Mouse (Mus musculus) monocyte, adult 59 days (primary cell): Measurements from ENCODE around the gene Ms4a10. TPM values are rescaled to one million over a fixed set of nuclear protein-coding genes. Genes with fewer than 3 reads are reported as not detected.

Source experiments
- total RNA-seq, 2 experiments: library from RNA; stranded (reverse); gene quantifications; one replicate each; pipeline ENCODE4 v1.2.4; 2023

Ms4a10 gene
- not detected for total RNA-seq

GRCm38 (mm10) chr19:10974238-10974865, at the start of gene Ms4a10:
Gene Ms4a10 (minus strand): TSS chr19:10974670.

GRCm38 (mm10) chr19:11017891-11018290, 43.4 kb upstream of the Ms4a10 start, which contains the start of gene Ms4a18:
Gene Ms4a18 (minus strand): TSS chr19:11018031.

GRCm38 (mm10) chr19:10993150-10993549, 18.7 kb upstream of the Ms4a10 start, which contains the start of gene Ms4a15:
Gene Ms4a15 (minus strand): TSS chr19:10993250.

GRCm38 (mm10) chr19:10949112-10949511, 25.4 kb downstream of the Ms4a10 start, which contains the start of gene Ccdc86:
Gene Ccdc86 (minus strand): TSS chr19:10949266.

GRCm38 (mm10) chr19:10937110-10937563, 37.3 kb downstream of the Ms4a10 start, which contains the start of gene Ptgdr2:
Gene Ptgdr2 (plus strand): TSS chr19:10937160.

GRCm38 (mm10) chr19:10920532-10920931, 53.9 kb downstream of the Ms4a10 start, which contains the start of gene Zp1:
Gene Zp1 (minus strand): TSS chr19:10920632.

Other genes with a start within 250 kb of the Ms4a10 start
- gene Cd5, start 235.7 kb downstream of the Ms4a10 start, total RNA-seq: 1 to 10 TPM; 1.0 to 1.5 TPM
- gene Cd6, start 144.6 kb downstream of the Ms4a10 start, total RNA-seq: under 1 TPM; 0.21 to 0.82 TPM
- 100 to 1,000 TPM; 139 to 150 TPM for gene Slc15a3, start 134.9 kb downstream of the Ms4a10 start, total RNA-seq
- gene Tmem132a, start 104.7 kb downstream of the Ms4a10 start, total RNA-seq: 1 to 10 TPM; 1.7 to 3.2 TPM
- gene Tmem109, start 92.7 kb downstream of the Ms4a10 start, total RNA-seq: 10 to 100 TPM; 65.0 to 80.6 TPM
- gene Prpf19, start 79.4 kb downstream of the Ms4a10 start, total RNA-seq: 10 to 100 TPM; 76.7 to 80.8 TPM
- gene Zp1, start 54.0 kb downstream of the Ms4a10 start, total RNA-seq: not detected
- gene Ptgdr2, start 37.5 kb downstream of the Ms4a10 start, total RNA-seq: not detected
- gene Ccdc86, start 25.4 kb downstream of the Ms4a10 start, total RNA-seq: 10 to 100 TPM; 27.2 to 34.8 TPM
- not detected for gene Ms4a15, start 18.6 kb upstream of the Ms4a10 start, total RNA-seq
- not detected for gene Ms4a18, start 43.4 kb upstream of the Ms4a10 start, total RNA-seq
- 10 to 100 TPM; 89.5 to 96.5 TPM for gene Ms4a8a, start 106.4 kb upstream of the Ms4a10 start, total RNA-seq
- gene 1700017D01Rik, start 156.2 kb upstream of the Ms4a10 start, total RNA-seq: not detected
- gene 1700025F22Rik, start 190.7 kb upstream of the Ms4a10 start, total RNA-seq: not detected
- gene Ms4a13, start 222.1 kb upstream of the Ms4a10 start, total RNA-seq: not detected